Mouse (Mus musculus): Measurements from ENCODE around the gene Bag5. TPM values are rescaled to one million over a fixed set of nuclear protein-coding genes. Genes with fewer than 3 reads are reported as not detected.

The Bag5 gene
- polyA plus RNA-seq, 1 experiment = 747 TPM

GRCm38 (mm10) chr12:111756082-111756697 lies 43.1 kb upstream of the Bag5 start:
- Histone ChIP-seq H3K27me3 (ENCODE audit: control insufficient read depth, insufficient read depth, low read length) (no peaks in the 10 kb centered on the region), H3K4me1 (ENCODE audit: control insufficient read depth, insufficient read depth, low read length) (peaks cover 23% of the 10 kb centered on the region), H3K4me3 (ENCODE audit: control insufficient read depth, low read depth, low read length) (no peak overlapping the region), H3K27ac (ENCODE audit: control insufficient read depth, insufficient read depth, low read depth, low read length) (no peak overlapping the region), H3K36me3 (ENCODE audit: control insufficient read depth, insufficient read depth, low read length) (no peaks in the 10 kb centered on the region)
- TF ChIP-seq POLR2A (IDR thresholded peaks at IDR 0.05; ENCODE audit: control insufficient read depth, low read depth, low read length) (no peak), CTCF (IDR thresholded peaks at IDR 0.05; ENCODE audit: control insufficient read depth, insufficient read depth, insufficient replicate concordance, low read depth, low read length) (no peak)

- Histone ChIP-seq H3K4me1 (ENCODE audit: control insufficient read depth, insufficient read depth, low read length) (peaks cover 23% of the 10 kb centered on the region), H3K27ac (ENCODE audit: control insufficient read depth, insufficient read depth, low read depth, low read length) (no peak overlapping the region), H3K27me3 (ENCODE audit: control insufficient read depth, insufficient read depth, low read length) (no peaks in the 10 kb centered on the region), H3K4me3 (ENCODE audit: control insufficient read depth, low read depth, low read length) (no peak overlapping the region), H3K36me3 (ENCODE audit: control insufficient read depth, insufficient read depth, low read length) (no peaks in the 10 kb centered on the region)
- TF ChIP-seq POLR2A (IDR thresholded peaks at IDR 0.05; ENCODE audit: control insufficient read depth, low read depth, low read length) (no peak), CTCF (IDR thresholded peaks at IDR 0.05; ENCODE audit: control insufficient read depth, insufficient read depth, insufficient replicate concordance, low read depth, low read length) (no peak)
Observed at GRCm38 (mm10) chr12:111755231-111755630, 42.2 kb upstream of the Bag5 start.

- Histone ChIP-seq H3K27me3 (ENCODE audit: control insufficient read depth, insufficient read depth, low read length) (no peaks in the 10 kb centered on the region), H3K27ac (ENCODE audit: control insufficient read depth, insufficient read depth, low read depth, low read length) (no peak overlapping the region), H3K4me3 (ENCODE audit: control insufficient read depth, low read depth, low read length) (no peak overlapping the region), H3K36me3 (ENCODE audit: control insufficient read depth, insufficient read depth, low read length) (no peaks in the 10 kb centered on the region), H3K4me1 (ENCODE audit: control insufficient read depth, insufficient read depth, low read length) (peaks cover 21% of the 10 kb centered on the region)
- TF ChIP-seq POLR2A (IDR thresholded peaks at IDR 0.05; ENCODE audit: control insufficient read depth, low read depth, low read length) (no peak), CTCF (IDR thresholded peaks at IDR 0.05; ENCODE audit: control insufficient read depth, insufficient read depth, insufficient replicate concordance, low read depth, low read length) (no peak)
Observed at GRCm38 (mm10) chr12:111754710-111755109, 41.7 kb upstream of the Bag5 start.

- Histone ChIP-seq H3K36me3 (ENCODE audit: control insufficient read depth, insufficient read depth, low read length) (no peaks in the 10 kb centered on the region), H3K27ac (ENCODE audit: control insufficient read depth, insufficient read depth, low read depth, low read length) (no peak overlapping the region), H3K27me3 (ENCODE audit: control insufficient read depth, insufficient read depth, low read length) (no peaks in the 10 kb centered on the region), H3K4me3 (ENCODE audit: control insufficient read depth, low read depth, low read length) (no peak overlapping the region), H3K4me1 (ENCODE audit: control insufficient read depth, insufficient read depth, low read length) (peaks cover 12% of the 10 kb centered on the region)
- TF ChIP-seq POLR2A (IDR thresholded peaks at IDR 0.05; ENCODE audit: control insufficient read depth, low read depth, low read length) (no peak), CTCF (IDR thresholded peaks at IDR 0.05; ENCODE audit: control insufficient read depth, insufficient read depth, insufficient replicate concordance, low read depth, low read length) (no peak)
Observed at GRCm38 (mm10) chr12:111753347-111753746, 40.3 kb upstream of the Bag5 start.

- no peaks in the 10 kb centered on the region for H3K27me3 ChIP-seq (ENCODE audit: control insufficient read depth, insufficient read depth, low read length)
- no peaks in the 10 kb centered on the region for H3K36me3 ChIP-seq (ENCODE audit: control insufficient read depth, insufficient read depth, low read length)
- H3K27ac ChIP-seq (ENCODE audit: control insufficient read depth, insufficient read depth, low read depth, low read length) = no peak overlapping the region
- H3K4me3 ChIP-seq (ENCODE audit: control insufficient read depth, low read depth, low read length) = no peak overlapping the region
- no peak for TF ChIP-seq POLR2A (IDR thresholded peaks at IDR 0.05; ENCODE audit: control insufficient read depth, low read depth, low read length)
- no peak for TF ChIP-seq CTCF (IDR thresholded peaks at IDR 0.05; ENCODE audit: control insufficient read depth, insufficient read depth, insufficient replicate concordance, low read depth, low read length)
- peaks cover 5% of the 10 kb centered on the region; the same call in 1 of the 2 replicates for H3K4me1 ChIP-seq (ENCODE audit: control insufficient read depth, insufficient read depth, low read length)
Observed at GRCm38 (mm10) chr12:111752491-111752890, 39.4 kb upstream of the Bag5 start.

GRCm38 (mm10) chr12:111750739-111751138 lies 37.7 kb upstream of the Bag5 start:
- Histone ChIP-seq H3K27me3 (ENCODE audit: control insufficient read depth, insufficient read depth, low read length) (no peaks in the 10 kb centered on the region), H3K36me3 (ENCODE audit: control insufficient read depth, insufficient read depth, low read length) (no peaks in the 10 kb centered on the region), H3K27ac (ENCODE audit: control insufficient read depth, insufficient read depth, low read depth, low read length) (no peak overlapping the region), H3K4me1 (ENCODE audit: control insufficient read depth, insufficient read depth, low read length) (peaks cover 5% of the 10 kb centered on the region; the same call in 1 of the 2 replicates), H3K4me3 (ENCODE audit: control insufficient read depth, low read depth, low read length) (no peak overlapping the region)
- TF ChIP-seq POLR2A (IDR thresholded peaks at IDR 0.05; ENCODE audit: control insufficient read depth, low read depth, low read length) = no peak
- no peak for TF ChIP-seq CTCF (IDR thresholded peaks at IDR 0.05; ENCODE audit: control insufficient read depth, insufficient read depth, insufficient replicate concordance, low read depth, low read length)

GRCm38 (mm10) chr12:111747421-111747820 lies 34.4 kb upstream of the Bag5 start:
- H3K4me1 ChIP-seq (ENCODE audit: control insufficient read depth, insufficient read depth, low read length) = no peaks in the 10 kb centered on the region; the same call in 1 of the 2 replicates
- H3K27ac ChIP-seq (ENCODE audit: control insufficient read depth, insufficient read depth, low read depth, low read length) = no peak overlapping the region
- TF ChIP-seq POLR2A (IDR thresholded peaks at IDR 0.05; ENCODE audit: control insufficient read depth, low read depth, low read length) = no peak
- no peak for TF ChIP-seq CTCF (IDR thresholded peaks at IDR 0.05; ENCODE audit: control insufficient read depth, insufficient read depth, insufficient replicate concordance, low read depth, low read length)
- no peak overlapping the region for H3K4me3 ChIP-seq (ENCODE audit: control insufficient read depth, low read depth, low read length)
- H3K27me3 ChIP-seq (ENCODE audit: control insufficient read depth, insufficient read depth, low read length) = no peaks in the 10 kb centered on the region
- H3K36me3 ChIP-seq (ENCODE audit: control insufficient read depth, insufficient read depth, low read length) = no peaks in the 10 kb centered on the region

All from testis, adult 2 months (tissue).